Mouse (Mus musculus) intestine, postnatal 0 days (tissue): Measurements from ENCODE around the gene Hnrnpll. TPM values are rescaled to one million over a fixed set of nuclear protein-coding genes. Genes with fewer than 3 reads are reported as not detected.
A peak's percentile ranks its signal among the peaks of the same experiment; 100 is the strongest.

Experiments
- ATAC-seq: fragments of 200-750 bp; cut with Nextera tagmentation; 2 replicates; pipeline ENCODE4 v1.8.0; 2017; ENCODE audit warnings: mild to moderate bottlenecking, moderate TSS enrichment, moderate library complexity
- H3K27ac ChIP-seq: fragments of 300-500 bp; sonication (generic); 2 replicates; pipeline ENCODE4 v1.5.1; 2014; ENCODE audit warnings: mild to moderate bottlenecking, low read depth, low read length, moderate library complexity
- H3K27me3 ChIP-seq: fragments of 300-500 bp; sonication (generic); replicated peaks from 2 replicates; pipeline ENCODE4 v1.6.1; 2014; ENCODE audit warnings: low read length, mixed read lengths; ENCODE audit not compliant: control insufficient read depth, insufficient read depth
- H3K36me3 ChIP-seq: fragments of 300-500 bp; sonication (generic); 2 replicates; pipeline ENCODE4 v1.6.1; 2014; ENCODE audit warnings: mild to moderate bottlenecking, moderate library complexity; ENCODE audit not compliant: control insufficient read depth, insufficient read depth
- H3K4me1 ChIP-seq: fragments of 300-500 bp; sonication (generic); replicated peaks from 2 replicates; pipeline ENCODE4 v1.6.1; 2014; ENCODE audit warnings: antibody characterized with exemption, low read length, mixed read lengths; ENCODE audit not compliant: control insufficient read depth, insufficient read depth
- H3K4me2 ChIP-seq: fragments of 300-500 bp; sonication (generic); replicated peaks from 2 replicates; pipeline ENCODE4 v1.6.1; 2014; ENCODE audit warnings: low read depth, mild to moderate bottlenecking, moderate library complexity
- H3K4me3 ChIP-seq: fragments of 300-500 bp; sonication (generic); 2 replicates; pipeline ENCODE4 v1.5.1; 2014; ENCODE audit warnings: low read depth, low read length
- H3K9ac ChIP-seq: fragments of 300-500 bp; sonication (generic); 2 replicates; pipeline ENCODE4 v1.6.1; 2014; ENCODE audit warnings: mild to moderate bottlenecking, low read depth, low read length
- H3K9me3 ChIP-seq: fragments of 300-500 bp; sonication (generic); 2 replicates; pipeline ENCODE4 v1.6.1; 2016; ENCODE audit warnings: mixed run types; ENCODE audit not compliant: control insufficient read depth
- CTCF ChIP-seq: sonication (generic); IDR thresholded peaks from 2 replicates; pipeline ENCODE4 v1.5.1; 2016; ENCODE audit warnings: low read depth, mild to moderate bottlenecking, control low read depth, antibody characterized with exemption, moderate library complexity
- WGBS: fragments of 180-500 bp; shearing (Covaris S2); extraction: QIAGEN DNeasy Blood & Tissue Kit; methylation state at CpG from one replicate; pipeline ENCODE4 v1.1.7; 2014; 5-methylcytosine and 5-hydroxymethylcytosine counted together
- polyA plus RNA-seq: library from polyadenylated mRNA; unstranded; fragments of >200 nt; fragmentation: Nextera tagmentation; extraction: Ambion mirVana; gene quantifications from 2 replicates; pipeline ENCODE4 v1.2.1, GENCODE M21; 2015

The Hnrnpll gene
- polyA plus RNA-seq, 1 experiment from 2014 or later: 21.9 TPM

GRCm38 (mm10) chr17:80060828-80061782 is 1.0 kb downstream of the Hnrnpll start:
- TF ChIP-seq CTCF: no peak
- no peaks in the 10 kb centered on the region for H3K4me1 ChIP-seq
- H3K4me3 ChIP-seq: peak overlapping the region; percentile 96
- H3K27ac ChIP-seq: peak overlapping the region; percentile 99
- under 1% methylated on average over 73 of the region's 83 CpGs for WGBS
- H3K4me2 ChIP-seq: peak overlapping the region; percentile 82
- H3K9ac ChIP-seq: peak overlapping the region; percentile 78
- H3K36me3 ChIP-seq: no peaks in the 10 kb centered on the region
- ATAC-seq: no peak
- H3K9me3 ChIP-seq: no peaks in the 10 kb centered on the region
- no peaks in the 10 kb centered on the region for H3K27me3 ChIP-seq

- no peak for TF ChIP-seq CTCF
- ATAC-seq: no peak
- Histone ChIP-seq H3K4me2 (peak overlapping the region; percentile 82), H3K27ac (no peak overlapping the region), H3K4me3 (peak overlapping the region; percentile 96), H3K27me3 (no peaks in the 10 kb centered on the region), H3K36me3 (no peaks in the 10 kb centered on the region), H3K9me3 (no peaks in the 10 kb centered on the region), H3K4me1 (no peaks in the 10 kb centered on the region), H3K9ac (no peak overlapping the region; the same call in 1 of the 2 replicates)
- 9% methylated on average over 5 of the region's 5 CpGs for WGBS
These were observed 2.0 kb downstream of the Hnrnpll start for GRCm38 (mm10) chr17:80060151-80060550.

- no peaks in the 10 kb centered on the region for H3K36me3 ChIP-seq
- no peak overlapping the region for H3K9ac ChIP-seq
- no peaks in the 10 kb centered on the region for H3K4me1 ChIP-seq
- no peak for ATAC-seq
- no peak overlapping the region for H3K27ac ChIP-seq
- 13% methylated on average over 1 of the region's 1 CpGs for WGBS
- TF ChIP-seq CTCF: no peak
- no peaks in the 10 kb centered on the region for H3K9me3 ChIP-seq
- no peaks in the 10 kb centered on the region for H3K27me3 ChIP-seq
- H3K4me3 ChIP-seq: peak overlapping the region; percentile 96
- peak overlapping the region; percentile 82 for H3K4me2 ChIP-seq
These were observed 2.4 kb downstream of the Hnrnpll start for GRCm38 (mm10) chr17:80059731-80060130.

GRCm38 (mm10) chr17:80058501-80058900 is 3.6 kb downstream of the Hnrnpll start:
- Histone ChIP-seq H3K27me3 (no peaks in the 10 kb centered on the region), H3K27ac (no peak overlapping the region), H3K36me3 (no peaks in the 10 kb centered on the region), H3K4me1 (no peaks in the 10 kb centered on the region), H3K9me3 (no peaks in the 10 kb centered on the region), H3K4me2 (no peak overlapping the region), H3K4me3 (no peak overlapping the region), H3K9ac (no peak overlapping the region)
- no peak for TF ChIP-seq CTCF
- WGBS: 39% methylated on average over 1 of the region's 1 CpGs
- ATAC-seq: no peak

GRCm38 (mm10) chr17:80053931-80054734 is 8.0 kb downstream of the Hnrnpll start:
- Histone ChIP-seq H3K9ac (no peak overlapping the region), H3K27ac (no peak overlapping the region), H3K4me3 (no peak overlapping the region), H3K4me1 (no peaks in the 10 kb centered on the region), H3K4me2 (no peak overlapping the region), H3K36me3 (peaks cover 19% of the 10 kb centered on the region; the same call in 1 of the 2 replicates), H3K9me3 (no peaks in the 10 kb centered on the region), H3K27me3 (no peaks in the 10 kb centered on the region)
- ATAC-seq: no peak
- WGBS: 84% methylated on average over 27 of the region's 27 CpGs
- no peak for TF ChIP-seq CTCF

GRCm38 (mm10) chr17:80051682-80052081 is 10.5 kb downstream of the Hnrnpll start:
- ATAC-seq: peak; percentile 31; the same call in 1 of the 2 replicates
- WGBS: 45% methylated on average over 1 of the region's 1 CpGs
- peaks cover 26% of the 10 kb centered on the region for H3K36me3 ChIP-seq

More at GRCm38 (mm10) chr17:80051682-80052081, 10.5 kb downstream of the Hnrnpll start:
- Histone ChIP-seq H3K27me3 (no peaks in the 10 kb centered on the region), H3K4me1 (no peaks in the 10 kb centered on the region), H3K4me2 (no peak overlapping the region), H3K27ac (peak overlapping the region; percentile 11), H3K9ac (no peak overlapping the region), H3K9me3 (no peaks in the 10 kb centered on the region), H3K4me3 (no peak overlapping the region)
- TF ChIP-seq CTCF: no peak
